Mouse (Mus musculus) cerebellum, adult 2 months (tissue): ENCODE data around the gene Vkorc1.

Experiments used
- CTCF ChIP-seq: fragments of 200-500 bp; IDR thresholded peaks from 2 replicates; pipeline ENCODE4 v1.5.1; 2011; ENCODE audit warnings: low read depth, mild to moderate bottlenecking, control low read depth, low read length, moderate library complexity, borderline replicate concordance; ENCODE audit not compliant: insufficient read depth
- POLR2A ChIP-seq: fragments of 200-500 bp; IDR thresholded peaks from 2 replicates; pipeline ENCODE4 v1.6.1; 2011; ENCODE audit warnings: low read length, control low read depth, borderline replicate concordance; ENCODE audit not compliant: insufficient read depth

GRCm38 (mm10) chr7:127908656-127909055, 13.2 kb upstream of the Vkorc1 start:
- TF ChIP-seq POLR2A (no peak), CTCF (no peak)
